Mouse (Mus musculus): ENCODE data around the gene Cstad. TPM values are rescaled to one million over a fixed set of nuclear protein-coding genes. Genes with fewer than 3 reads are reported as not detected.

The Cstad gene
- 0.13 and 0.14 TPM in 2 replicates for polyA plus RNA-seq (2015; fragmentation: Nextera tagmentation; extraction: Ambion mirVana)

DNA sequence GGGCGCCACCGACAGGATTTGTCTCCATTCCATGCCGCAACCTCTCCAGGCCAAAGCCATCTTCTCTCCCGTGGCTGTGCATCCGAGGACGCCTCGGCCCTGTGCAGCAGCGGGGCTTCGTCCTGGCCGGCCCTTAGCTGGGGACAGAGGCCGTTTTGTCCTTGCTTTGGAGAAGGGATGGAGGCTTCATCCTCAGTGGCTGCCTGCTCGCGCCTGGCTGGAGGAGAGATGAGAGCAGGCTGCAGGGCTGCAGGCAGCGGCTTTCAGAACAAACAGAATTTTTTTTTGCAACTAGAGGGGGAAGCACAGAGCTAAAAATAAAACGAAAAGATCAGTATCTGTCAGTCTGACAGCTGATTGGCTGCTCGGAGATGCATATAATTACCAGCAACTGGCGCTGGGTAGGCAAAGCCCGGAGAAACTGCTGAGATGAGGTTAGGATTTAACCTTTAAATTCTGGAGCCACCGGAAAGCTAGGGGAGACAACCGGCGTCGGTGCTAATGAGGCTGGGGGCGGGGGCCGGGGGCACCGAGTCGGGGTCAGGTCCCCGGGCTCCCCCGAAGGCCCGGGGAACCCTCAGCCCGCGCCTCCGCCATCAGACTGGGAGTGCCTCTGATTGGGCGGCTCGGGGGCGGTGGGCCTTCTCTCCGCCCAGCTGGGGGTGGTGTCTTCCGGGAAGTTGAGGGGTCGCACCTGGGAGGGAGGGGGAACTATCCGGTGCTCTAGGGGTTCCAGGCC is at the start of gene Cstad:
Cstad (plus strand) TSS at position 400 of the 739 bp plus-strand sequence.
- peaks cover 29% of the 10 kb centered on the region for H3K4me1 ChIP-seq (replicated peaks)
- H3K4me2 ChIP-seq = peak within 1 kb of the TSS; percentile 75
- 1% methylated on average over 39 of the region's 39 CpGs for WGBS (ENCODE audit: insufficient replicate concordance)
- H3K27ac ChIP-seq = peak within 1 kb of the TSS; percentile 80
- H3K36me3 ChIP-seq = no peaks in the 10 kb centered on the region
- DNase-seq = peak; percentile 37
- peaks cover under 1% of the 10 kb centered on the region; the same call in 1 of the 2 replicates for H3K27me3 ChIP-seq
- H3K4me3 ChIP-seq (replicated peaks) = peak within 1 kb of the TSS; percentile 57
- ATAC-seq (ENCODE audit: low read depth) = peak; percentile 58
- no peaks in the 10 kb centered on the region for H3K9me3 ChIP-seq (replicated peaks)
- peak within 1 kb of the TSS; percentile 51 for H3K9ac ChIP-seq

DNA sequence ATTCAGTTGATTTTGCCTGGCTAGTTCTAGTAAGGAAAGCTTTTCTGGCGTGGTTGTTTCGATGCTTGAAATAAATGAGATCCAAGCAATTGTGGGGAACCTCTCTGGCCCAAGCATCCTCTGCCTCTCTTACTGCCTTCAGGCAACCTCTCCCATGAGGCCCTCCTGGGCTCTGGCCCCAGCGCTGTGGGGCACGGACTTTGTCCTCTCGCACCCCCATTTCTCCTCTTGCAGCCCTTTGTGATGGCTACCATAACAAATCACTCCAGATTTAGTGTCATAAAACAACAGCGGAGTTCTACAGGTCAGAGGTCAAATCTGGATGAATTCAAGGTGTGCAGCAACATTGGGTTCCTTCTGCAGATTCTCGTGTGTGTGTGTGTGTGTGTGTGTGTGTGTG is 49.1 kb upstream of the Cstad start:
- Histone ChIP-seq H3K27ac (no peak overlapping the region), H3K4me1 (replicated peaks) (peaks cover 27% of the 10 kb centered on the region), H3K27me3 (peaks cover 4% of the 10 kb centered on the region; the same call in 1 of the 2 replicates), H3K36me3 (no peaks in the 10 kb centered on the region), H3K9me3 (replicated peaks) (no peaks in the 10 kb centered on the region), H3K4me3 (replicated peaks) (no peak overlapping the region), H3K9ac (no peak overlapping the region), H3K4me2 (peak overlapping the region; percentile 55; the same call in 1 of the 2 replicates)
- WGBS (ENCODE audit: insufficient replicate concordance) = 67% methylated on average over 7 of the region's 7 CpGs
- DNase-seq (no peak), ATAC-seq (ENCODE audit: low read depth) (no peak)

DNA sequence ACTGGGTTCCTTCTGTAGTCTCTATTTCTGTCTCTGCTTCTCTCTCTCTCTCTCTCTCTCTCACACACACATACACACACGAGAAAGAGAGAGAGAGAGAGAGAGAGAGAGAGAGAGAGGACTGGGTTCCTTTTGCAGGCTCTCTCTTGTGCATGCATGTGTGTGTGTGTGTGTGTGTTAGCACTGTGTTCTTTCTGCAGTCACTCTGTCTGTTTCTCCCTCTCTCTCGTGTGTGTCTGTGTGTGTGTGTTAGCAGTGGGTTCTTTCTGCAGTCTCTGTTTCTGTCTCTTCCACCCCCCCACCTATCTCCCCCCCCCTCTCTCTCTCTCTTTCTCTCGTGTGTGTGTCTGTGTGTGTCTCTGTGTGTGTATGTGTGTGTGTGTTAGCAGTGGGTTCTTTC is 48.6 kb upstream of the Cstad start:
- H3K9ac ChIP-seq = no peak overlapping the region
- no peak overlapping the region for H3K27ac ChIP-seq
- H3K36me3 ChIP-seq = no peaks in the 10 kb centered on the region
- peaks cover 27% of the 10 kb centered on the region for H3K4me1 ChIP-seq (replicated peaks)
- ATAC-seq (ENCODE audit: low read depth) = no peak
- no peak overlapping the region for H3K4me3 ChIP-seq (replicated peaks)
- WGBS (ENCODE audit: insufficient replicate concordance) = 28% methylated on average over 2 of the region's 3 CpGs
- H3K4me2 ChIP-seq = no peak overlapping the region
- no peak for DNase-seq
- H3K9me3 ChIP-seq (replicated peaks) = no peaks in the 10 kb centered on the region
- H3K27me3 ChIP-seq = peaks cover 4% of the 10 kb centered on the region; the same call in 1 of the 2 replicates

DNA sequence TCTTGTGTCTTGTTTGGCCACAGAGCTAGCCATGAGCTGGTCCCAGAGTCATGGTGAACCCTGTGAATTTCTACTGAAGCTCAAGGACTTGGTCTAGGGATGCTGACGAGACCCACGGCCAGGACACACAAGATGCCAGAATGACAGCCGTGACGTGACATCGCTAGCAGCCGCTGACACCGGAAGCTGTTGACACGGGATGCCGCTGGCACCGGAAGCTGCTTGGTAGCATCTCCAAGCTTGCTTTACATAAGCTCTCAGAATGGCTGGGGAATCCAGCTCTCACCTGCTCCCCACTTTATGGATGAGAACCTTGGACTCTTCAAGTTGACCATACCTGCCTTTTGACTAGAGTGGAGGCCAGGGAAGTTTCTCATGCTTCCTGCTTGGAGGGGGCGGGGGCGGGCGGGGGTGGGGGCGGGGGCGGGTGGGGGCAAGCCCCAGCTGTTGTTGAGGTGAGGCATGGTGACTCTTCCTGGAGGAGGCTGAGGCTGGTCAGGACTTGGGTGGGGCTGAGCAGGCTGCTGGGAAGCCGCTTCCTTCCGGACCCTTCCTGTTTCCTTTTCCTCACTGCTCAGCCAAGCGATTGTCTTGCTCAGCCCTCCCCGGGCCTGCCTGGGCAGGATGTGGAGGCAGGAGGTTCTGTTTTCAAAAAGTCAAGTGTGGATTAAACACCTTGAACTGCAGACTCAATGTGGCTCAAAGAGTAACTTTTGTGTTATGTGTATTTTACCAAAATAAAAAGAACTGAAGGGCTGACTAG is 47.2 kb upstream of the Cstad start:
- Histone ChIP-seq H3K36me3 (no peaks in the 10 kb centered on the region), H3K4me2 (peak overlapping the region; percentile 28), H3K4me3 (replicated peaks) (no peak overlapping the region), H3K9ac (no peak overlapping the region), H3K27ac (no peak overlapping the region), H3K9me3 (replicated peaks) (no peaks in the 10 kb centered on the region), H3K27me3 (peaks cover 4% of the 10 kb centered on the region; the same call in 1 of the 2 replicates), H3K4me1 (replicated peaks) (peaks cover 27% of the 10 kb centered on the region)
- DNase-seq (no peak), ATAC-seq (ENCODE audit: low read depth) (no peak)
- 23% methylated on average over 19 of the region's 19 CpGs for WGBS (ENCODE audit: insufficient replicate concordance)

DNA sequence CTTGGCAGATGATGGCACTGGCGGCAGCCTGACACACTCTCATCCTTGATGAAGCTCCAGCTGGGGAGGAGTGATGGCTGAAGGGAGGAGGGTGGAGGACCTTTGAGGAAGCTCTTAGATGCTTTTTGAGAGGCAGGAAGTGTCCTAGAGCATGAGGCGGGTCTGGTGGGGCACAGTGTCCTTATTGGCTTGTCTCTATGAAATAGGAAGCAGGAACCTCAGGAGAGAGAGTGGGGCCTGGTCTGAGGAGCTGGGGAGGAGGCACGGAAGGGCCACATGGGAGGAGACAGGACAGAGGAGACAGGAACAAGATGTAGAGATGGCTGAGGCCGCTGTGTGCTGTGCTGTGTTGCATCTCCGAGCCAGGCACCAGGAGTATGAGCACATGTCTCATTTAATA is 43.3 kb upstream of the Cstad start:
- peaks cover 12% of the 10 kb centered on the region for H3K4me1 ChIP-seq (replicated peaks)
- H3K9me3 ChIP-seq (replicated peaks) = no peaks in the 10 kb centered on the region
- H3K27ac ChIP-seq = no peak overlapping the region
- DNase-seq = no peak
- no peaks in the 10 kb centered on the region for H3K27me3 ChIP-seq
- H3K4me2 ChIP-seq = no peak overlapping the region
- WGBS (ENCODE audit: insufficient replicate concordance) = 49% methylated on average over 5 of the region's 5 CpGs
- no peaks in the 10 kb centered on the region for H3K36me3 ChIP-seq
- ATAC-seq (ENCODE audit: low read depth) = no peak
- H3K9ac ChIP-seq = no peak overlapping the region
- no peak overlapping the region for H3K4me3 ChIP-seq (replicated peaks)

DNA sequence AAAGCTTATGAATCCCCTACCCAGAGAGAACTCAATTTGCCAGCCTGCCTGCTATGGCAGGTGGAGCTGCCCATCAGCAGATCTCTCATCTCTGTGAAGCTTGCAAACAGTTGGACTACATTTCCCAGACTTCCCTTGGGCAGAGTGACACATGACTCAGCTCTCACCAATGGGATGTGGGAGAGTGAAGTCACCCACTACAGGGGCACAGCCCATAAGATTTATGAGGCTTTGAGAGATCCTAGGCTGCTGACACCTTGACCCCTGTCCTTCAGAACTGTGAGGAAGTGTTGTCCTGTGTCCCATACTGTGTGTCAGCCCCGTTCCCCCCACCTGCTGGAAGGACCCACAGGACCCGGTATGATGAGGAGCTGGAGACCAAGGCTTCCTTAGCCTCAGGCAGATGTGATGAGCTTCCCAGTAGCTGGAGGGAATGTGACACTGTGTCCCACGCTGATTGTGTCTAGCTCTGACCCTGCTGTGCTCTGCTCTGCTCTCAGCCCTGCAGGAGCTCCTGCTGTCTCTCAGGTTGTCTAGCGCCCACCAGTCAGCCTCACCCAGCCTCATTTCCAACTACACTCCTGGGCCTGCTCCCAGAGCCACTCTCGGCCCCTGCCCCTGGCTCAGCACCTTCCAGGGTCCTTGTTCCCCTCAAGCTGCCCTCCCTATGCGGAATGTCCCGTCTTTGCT is 40.8 kb upstream of the Cstad start:
- no peak overlapping the region for H3K4me3 ChIP-seq (replicated peaks)
- DNase-seq = no peak
- no peaks in the 10 kb centered on the region for H3K9me3 ChIP-seq (replicated peaks)
- no peaks in the 10 kb centered on the region for H3K36me3 ChIP-seq
- H3K9ac ChIP-seq = no peak overlapping the region
- ATAC-seq (ENCODE audit: low read depth) = peak; percentile 55
- H3K4me2 ChIP-seq = no peak overlapping the region
- H3K27ac ChIP-seq = no peak overlapping the region
- no peaks in the 10 kb centered on the region for H3K4me1 ChIP-seq (replicated peaks)
- 62% methylated on average over 7 of the region's 7 CpGs for WGBS (ENCODE audit: insufficient replicate concordance)
- no peaks in the 10 kb centered on the region for H3K27me3 ChIP-seq

DNA sequence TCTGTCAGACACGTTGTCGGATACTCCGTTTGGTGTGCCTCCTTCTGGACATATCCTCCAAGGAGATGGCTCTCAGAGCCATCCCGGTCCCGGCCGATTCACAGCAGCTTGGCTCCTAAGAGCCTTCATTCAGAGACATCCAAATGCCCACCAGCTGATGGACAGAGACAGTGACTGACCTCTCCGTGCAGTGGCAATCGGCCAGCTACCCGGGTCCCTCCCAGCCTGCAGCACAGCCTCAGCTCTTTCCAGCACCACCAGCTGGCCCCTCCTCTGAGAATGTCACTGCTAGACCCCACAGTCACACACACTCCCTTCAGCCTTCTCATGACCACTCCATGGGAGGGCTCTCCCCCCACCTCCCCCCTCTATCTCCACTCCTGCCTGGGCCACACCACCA is 39.6 kb upstream of the Cstad start:
- DNase-seq (no peak), ATAC-seq (ENCODE audit: low read depth) (no peak)
- no peak overlapping the region for H3K27ac ChIP-seq
- H3K27me3 ChIP-seq = no peaks in the 10 kb centered on the region
- H3K9me3 ChIP-seq (replicated peaks) = no peaks in the 10 kb centered on the region
- H3K9ac ChIP-seq = no peak overlapping the region
- no peaks in the 10 kb centered on the region for H3K36me3 ChIP-seq
- H3K4me2 ChIP-seq = no peak overlapping the region
- no peaks in the 10 kb centered on the region for H3K4me1 ChIP-seq (replicated peaks)
- 67% methylated on average over 7 of the region's 9 CpGs for WGBS (ENCODE audit: insufficient replicate concordance)
- no peak overlapping the region for H3K4me3 ChIP-seq (replicated peaks)

DNA sequence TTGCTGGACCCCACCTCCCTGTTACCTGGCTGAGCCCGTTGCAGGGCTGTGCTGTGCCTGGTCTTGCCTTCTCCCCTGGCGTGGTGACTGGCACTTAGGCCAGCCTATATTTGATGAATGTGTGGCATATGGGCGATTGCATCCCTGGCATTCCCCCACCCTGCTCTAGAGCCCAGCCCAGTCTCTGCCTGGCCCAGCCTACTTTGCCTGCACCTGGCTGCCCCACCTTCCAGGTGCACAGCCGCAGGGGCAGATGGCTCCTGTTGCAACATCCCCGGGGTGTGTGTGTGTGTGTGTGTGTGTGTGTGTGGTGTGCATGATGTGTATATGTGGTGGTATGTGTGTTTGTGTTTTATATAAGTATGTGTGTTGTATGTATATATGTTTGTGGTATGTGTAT is 38.3 kb upstream of the Cstad start:
- Histone ChIP-seq H3K27ac (no peak overlapping the region), H3K4me3 (replicated peaks) (no peak overlapping the region), H3K9me3 (replicated peaks) (no peaks in the 10 kb centered on the region), H3K36me3 (no peaks in the 10 kb centered on the region), H3K4me2 (no peak overlapping the region), H3K9ac (no peak overlapping the region), H3K27me3 (no peaks in the 10 kb centered on the region), H3K4me1 (replicated peaks) (no peaks in the 10 kb centered on the region)
- 63% methylated on average over 5 of the region's 5 CpGs for WGBS (ENCODE audit: insufficient replicate concordance)
- no peak for ATAC-seq (ENCODE audit: low read depth)
- no peak for DNase-seq

DNA sequence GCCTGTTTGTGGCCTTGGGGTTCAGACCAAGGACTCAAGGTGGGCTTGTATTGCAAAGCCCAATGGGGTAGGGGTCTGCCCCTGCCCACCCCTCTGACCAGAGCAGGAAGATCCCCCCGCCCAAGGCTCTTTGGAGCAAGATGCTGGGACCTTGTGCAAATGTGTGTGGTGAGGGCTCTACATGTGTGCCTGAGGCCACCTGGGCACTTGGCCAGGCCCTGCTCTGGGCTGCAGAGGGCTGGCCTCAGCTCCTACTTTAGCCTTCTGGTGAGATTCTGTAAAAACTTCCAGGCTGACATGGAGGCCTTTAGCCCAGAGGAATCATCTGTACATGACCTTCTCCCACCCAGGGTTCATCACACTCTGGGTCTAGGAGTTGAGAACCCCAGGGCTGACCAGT is 35.3 kb upstream of the Cstad start:
- DNase-seq = no peak

DNA sequence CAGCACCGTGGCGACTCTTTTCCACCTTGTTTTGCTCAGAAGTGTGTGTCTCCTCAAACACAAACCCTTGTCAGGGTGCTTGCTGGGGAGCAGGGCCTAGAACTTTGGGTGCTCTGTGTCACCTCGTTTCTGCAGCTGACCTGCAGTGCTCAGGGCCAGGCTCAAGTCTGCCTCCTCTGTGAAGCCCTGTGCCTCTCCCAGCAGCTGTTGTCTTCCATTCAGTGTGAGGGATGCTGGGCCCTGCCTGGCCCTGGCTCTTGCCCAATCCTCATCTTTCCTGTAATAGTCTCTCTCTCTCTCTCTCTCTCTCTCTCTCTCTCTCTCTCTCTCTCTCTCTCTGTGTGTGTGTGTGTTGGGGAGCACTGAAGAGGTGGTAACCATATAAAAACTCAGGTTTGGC is 32.3 kb upstream of the Cstad start:
- Histone ChIP-seq H3K36me3 (no peaks in the 10 kb centered on the region), H3K9ac (no peak overlapping the region), H3K4me2 (no peak overlapping the region), H3K27ac (no peak overlapping the region), H3K27me3 (peaks cover 4% of the 10 kb centered on the region; the same call in 1 of the 2 replicates), H3K4me1 (replicated peaks) (no peaks in the 10 kb centered on the region), H3K4me3 (replicated peaks) (no peak overlapping the region), H3K9me3 (replicated peaks) (no peaks in the 10 kb centered on the region)
- no peak for ATAC-seq (ENCODE audit: low read depth)
- 60% methylated on average over 3 of the region's 3 CpGs for WGBS (ENCODE audit: insufficient replicate concordance)
- DNase-seq = no peak

More for the DNA sequence above, 35.3 kb upstream of the Cstad start:
- no peak overlapping the region for H3K4me2 ChIP-seq
- H3K36me3 ChIP-seq = no peaks in the 10 kb centered on the region
- no peaks in the 10 kb centered on the region for H3K9me3 ChIP-seq (replicated peaks)
- H3K4me3 ChIP-seq (replicated peaks) = no peak overlapping the region
- ATAC-seq (ENCODE audit: low read depth) = no peak
- H3K4me1 ChIP-seq (replicated peaks) = no peaks in the 10 kb centered on the region
- no peak overlapping the region for H3K9ac ChIP-seq
- H3K27me3 ChIP-seq = no peaks in the 10 kb centered on the region
- no peak overlapping the region for H3K27ac ChIP-seq
- 46% methylated on average over 1 of the region's 1 CpGs for WGBS (ENCODE audit: insufficient replicate concordance)

DNA sequence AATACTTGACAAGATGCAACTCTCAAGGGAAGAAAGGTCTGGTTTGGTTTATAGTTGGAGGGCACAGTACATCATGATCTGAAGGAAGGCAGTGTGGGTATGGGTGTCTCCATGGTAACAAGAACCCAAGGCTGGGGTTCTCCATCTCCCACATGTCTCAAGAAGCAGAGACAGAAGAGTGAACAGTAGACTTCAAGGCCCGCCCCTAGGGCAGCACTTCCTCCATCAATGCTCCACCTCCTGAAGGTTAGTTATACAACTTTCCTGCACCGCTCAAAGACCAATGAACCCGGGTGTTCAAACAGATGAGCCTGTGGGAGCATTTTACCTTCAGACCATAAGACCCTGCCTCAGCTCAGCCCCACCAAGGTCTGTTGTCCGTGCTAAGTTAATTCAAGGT is 23.2 kb upstream of the Cstad start:
- Histone ChIP-seq H3K27me3 (peaks cover 4% of the 10 kb centered on the region; the same call in 1 of the 2 replicates), H3K4me1 (replicated peaks) (no peaks in the 10 kb centered on the region), H3K27ac (no peak overlapping the region), H3K4me2 (no peak overlapping the region), H3K4me3 (replicated peaks) (no peak overlapping the region), H3K36me3 (no peaks in the 10 kb centered on the region), H3K9me3 (replicated peaks) (no peaks in the 10 kb centered on the region), H3K9ac (no peak overlapping the region)
- DNase-seq = no peak
- WGBS (ENCODE audit: insufficient replicate concordance) = 65% methylated on average over 4 of the region's 4 CpGs
- ATAC-seq (ENCODE audit: low read depth) = no peak
